Mouse (Mus musculus) CD4-positive, CD25-positive, alpha-beta regulatory T cell, adult 4 months (primary cell): Measurements from ENCODE around the gene Myef2. TPM values are rescaled to one million over a fixed set of nuclear protein-coding genes. Genes with fewer than 3 reads are reported as not detected.

ENCODE experiments used
- ATAC-seq: one replicate; pipeline ENCODE4 v1.8.0; 2017
- polyA plus RNA-seq, 2 experiments: library from polyadenylated mRNA; unstranded; fragments of 100-300 nt; shearing (Covaris generic); gene quantifications; one replicate each; pipeline ENCODE4 v1.2.1; 2017

Myef2 gene
- polyA plus RNA-seq, 2 experiments from 2014 or later: 35.6 to 35.9 TPM

GRCm38 (mm10) chr2:125067373-125067772, 56.1 kb downstream of the Myef2 start:
- no peak for ATAC-seq

- no peak for ATAC-seq
Measured at GRCm38 (mm10) chr2:125062944-125063343, 60.5 kb downstream of the Myef2 start.

- ATAC-seq: no peak
Measured at GRCm38 (mm10) chr2:125061451-125061850, 62.0 kb downstream of the Myef2 start.

- no peak for ATAC-seq
Measured at GRCm38 (mm10) chr2:125057250-125057815, 66.1 kb downstream of the Myef2 start.

GRCm38 (mm10) chr2:125055316-125055903, 68.1 kb downstream of the Myef2 start:
- no peak for ATAC-seq

Other genes with a start within 250 kb of the Myef2 start
- 10 to 100 TPM in 1 of 2 experiments, 1 to 10 TPM in 1; 4.5 to 13.6 TPM for gene Slc24a5, start 55.5 kb downstream of the Myef2 start, polyA plus RNA-seq
- not detected for gene Ctxn2, start 13.0 kb upstream of the Myef2 start, polyA plus RNA-seq
- not detected for gene Slc12a1, start 28.8 kb upstream of the Myef2 start, polyA plus RNA-seq
- gene Dut, start 123.5 kb upstream of the Myef2 start, polyA plus RNA-seq: 10 to 100 TPM; 40.8 to 41.1 TPM